Mouse (Mus musculus): ENCODE results near the gene Tnks2. TPM values are rescaled to one million over a fixed set of nuclear protein-coding genes. Genes with fewer than 3 reads are reported as not detected.

Gene Tnks2
- total RNA-seq, 4 experiments from 2014 or later, result 99.2 to 117 (median 106) TPM

DNA sequence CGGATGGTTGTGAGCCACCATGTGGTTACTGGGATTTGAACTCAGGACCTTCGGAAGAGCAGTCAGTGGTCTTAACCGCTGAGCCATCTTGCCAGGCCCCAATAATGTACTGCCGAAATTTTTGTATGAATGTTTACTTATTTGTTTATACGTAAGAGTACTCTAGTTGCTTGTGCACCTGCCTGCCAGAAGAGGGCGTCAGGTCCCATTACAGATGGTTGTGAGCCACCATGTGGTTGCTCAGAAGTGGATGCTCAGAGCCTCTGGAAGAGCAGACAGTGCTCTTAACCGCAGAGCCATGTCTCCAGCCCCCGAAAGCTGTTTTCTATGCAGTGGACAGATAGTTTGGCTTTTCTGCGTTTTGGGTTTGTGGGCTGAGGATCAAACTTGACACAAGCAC, 63.7 kb downstream of the Tnks2 start:
- DNase-seq, result no peak

DNA sequence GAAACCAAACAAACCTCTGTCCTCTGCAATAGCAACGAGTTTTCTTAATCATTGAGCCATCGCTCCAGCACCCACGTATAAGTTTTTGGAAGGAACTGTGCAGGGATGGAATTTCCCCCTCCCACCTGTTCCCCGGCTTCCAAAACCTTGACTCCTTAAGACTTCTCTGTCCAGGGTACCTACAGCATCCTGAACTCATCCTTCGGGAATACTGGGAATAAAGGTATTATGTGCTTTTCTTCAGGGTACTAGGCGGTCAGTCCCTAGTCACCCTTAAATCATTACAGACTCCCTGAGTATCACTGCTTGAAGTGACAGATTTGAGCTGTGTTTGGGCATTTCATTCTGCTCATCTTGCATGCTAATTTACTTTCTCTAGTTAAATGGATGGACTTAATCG, 69.3 kb downstream of the Tnks2 start:
- no peak for DNase-seq

DNA sequence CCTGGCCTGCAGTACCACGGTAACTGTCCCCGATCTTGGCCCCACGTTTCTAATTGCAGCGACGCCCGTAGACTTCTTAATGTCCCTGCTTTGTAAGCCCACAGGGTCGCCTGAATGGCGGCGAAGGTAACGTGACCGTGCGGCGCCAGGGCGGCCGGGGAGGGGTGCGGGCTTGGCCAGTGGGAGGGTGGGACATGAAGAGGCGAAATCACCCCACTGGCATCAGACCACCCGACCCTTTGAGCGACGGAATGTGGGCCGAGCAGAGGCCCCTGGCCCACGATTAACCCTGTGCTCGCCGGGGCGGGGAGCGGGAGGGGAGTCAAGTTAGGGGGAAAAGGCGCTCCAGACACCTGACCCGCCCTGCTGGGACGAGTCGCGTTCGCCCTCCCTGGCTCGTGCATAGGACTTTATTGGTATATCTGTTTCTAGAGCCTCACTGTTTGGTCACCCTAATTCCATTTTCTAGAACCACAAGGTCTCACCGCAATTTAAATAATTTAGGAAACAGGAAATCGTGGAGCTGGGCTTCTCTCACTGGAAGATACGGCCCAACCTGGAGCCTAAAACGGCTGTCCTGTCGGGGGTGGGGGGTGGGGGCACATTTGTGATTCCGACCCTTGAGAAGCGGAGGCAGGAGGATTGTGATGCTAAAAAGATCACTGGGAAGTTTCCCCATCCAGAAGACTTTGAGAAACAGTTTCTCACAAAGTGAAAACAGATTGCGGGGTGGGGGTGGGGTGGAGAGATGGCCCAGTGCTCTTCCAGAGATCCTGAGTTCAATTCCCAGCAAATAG, 70.4 kb downstream of the Tnks2 start:
- DNase-seq, result no peak

DNA sequence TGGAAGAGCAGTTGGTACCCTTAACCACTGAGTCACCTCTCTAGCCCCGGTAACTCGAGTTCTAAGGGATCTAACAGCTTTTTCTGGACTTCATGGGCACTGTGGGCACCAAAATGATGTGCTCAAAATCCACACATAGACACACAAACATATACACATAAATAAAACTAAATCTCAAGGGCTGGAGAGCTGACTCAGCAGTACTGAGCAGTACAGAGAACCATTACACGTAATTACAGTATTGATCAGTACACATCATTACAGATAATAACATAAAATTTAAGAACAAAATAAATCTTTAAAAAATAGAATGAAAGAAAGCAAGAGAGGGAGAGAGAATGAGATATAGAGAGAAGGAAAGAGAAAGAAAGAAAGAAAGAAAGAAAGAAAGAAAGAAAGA, 75.1 kb downstream of the Tnks2 start:
- no peak for DNase-seq

DNA sequence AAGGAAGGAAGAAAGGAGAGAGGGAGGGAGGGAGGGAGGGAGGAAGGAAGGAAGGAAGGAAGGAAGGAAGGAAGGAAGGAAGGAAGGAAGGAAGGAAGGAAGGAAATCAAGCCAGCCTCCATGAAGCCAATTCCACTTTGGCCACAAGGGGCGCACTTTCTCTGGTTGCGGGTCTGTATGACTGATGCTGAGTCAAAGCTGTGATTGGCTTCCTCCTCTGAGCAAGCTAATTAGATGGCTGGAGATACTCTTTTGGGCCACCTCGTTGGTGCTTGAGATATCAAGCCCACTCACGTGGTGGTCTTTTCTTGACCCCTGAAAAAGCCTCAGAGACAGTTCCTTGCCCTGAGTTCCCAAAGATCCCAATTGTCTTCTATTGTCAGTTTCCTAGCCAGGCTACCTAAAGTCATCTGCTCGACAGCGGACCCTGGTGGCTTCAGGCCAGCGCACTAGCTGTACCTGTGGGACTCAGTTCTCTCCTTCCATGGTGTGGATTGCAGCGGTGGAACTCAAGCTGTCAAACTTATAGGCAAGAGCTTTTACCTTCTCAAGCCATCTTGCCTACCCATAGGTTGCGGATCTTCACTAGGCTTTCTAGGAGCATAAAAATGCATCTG, 75.8 kb downstream of the Tnks2 start:
- DNase-seq, result no peak

DNA sequence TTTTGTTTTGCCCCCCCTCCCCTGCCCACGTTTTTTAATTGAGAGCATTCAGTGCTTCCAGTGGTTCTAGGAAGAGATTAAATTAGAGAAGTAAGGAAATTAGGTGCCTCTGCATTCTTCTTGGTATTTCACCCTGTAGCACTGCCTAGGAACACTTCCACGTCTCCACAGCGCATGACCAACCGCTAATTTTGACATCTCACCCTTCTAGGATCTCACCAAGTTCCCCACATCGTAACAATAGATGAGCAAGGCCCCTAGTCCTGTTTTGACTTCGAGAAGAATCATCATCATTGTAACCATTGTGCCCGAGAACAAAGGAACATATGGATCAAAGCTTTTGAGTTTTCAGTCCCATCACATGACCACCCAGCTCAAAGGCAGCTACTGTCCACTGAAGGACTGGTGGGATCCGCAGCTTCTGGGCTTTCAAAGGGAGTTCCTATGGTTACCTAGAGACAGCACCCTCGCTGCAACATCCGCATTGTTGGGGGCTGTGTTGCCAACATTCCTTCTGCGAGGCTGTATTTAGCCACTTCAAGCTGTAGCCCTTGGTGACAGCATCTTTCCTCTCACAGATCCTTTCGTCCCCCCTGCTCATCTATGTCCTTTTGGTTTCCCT, 76.5 kb downstream of the Tnks2 start:
- no peak for DNase-seq

DNA sequence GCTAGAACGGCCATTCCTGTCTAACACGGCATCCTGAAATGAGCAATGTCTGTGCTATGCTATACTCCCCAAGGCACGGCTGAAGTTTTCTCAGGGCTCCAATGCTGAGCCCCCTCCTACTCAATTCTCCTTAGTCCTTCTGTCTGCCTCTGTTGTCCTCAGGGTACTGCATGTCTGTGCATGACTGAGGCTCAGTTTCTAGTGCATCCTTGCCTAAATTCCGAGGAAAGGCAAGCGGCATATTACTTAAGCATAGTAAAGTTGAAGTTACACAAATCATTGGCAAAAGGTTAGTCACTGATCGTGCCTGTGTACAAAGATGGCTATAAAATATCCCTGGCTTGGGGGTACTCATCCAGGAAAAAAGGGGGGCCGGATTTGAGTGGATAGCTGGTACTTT, 79.0 kb downstream of the Tnks2 start:
- DNase-seq, result no peak

DNA sequence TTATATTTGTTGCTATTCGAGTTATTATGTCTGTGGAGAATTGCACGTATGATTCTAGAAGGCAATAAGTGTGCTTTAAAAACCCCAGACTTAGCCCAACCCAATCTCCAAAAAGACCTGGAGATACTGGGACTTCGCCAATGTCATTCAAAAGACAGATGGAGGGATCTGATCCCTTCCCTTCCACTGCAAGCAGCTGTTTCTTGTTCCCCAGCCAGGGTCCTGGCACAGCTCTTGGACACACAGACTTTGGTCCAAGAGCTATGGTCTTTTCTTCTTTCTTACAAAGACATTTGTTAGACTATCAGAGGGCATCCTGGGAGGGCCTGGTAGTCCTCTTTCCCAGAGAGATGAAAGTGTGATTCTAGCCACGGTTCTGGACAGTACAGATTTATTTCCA, 82.2 kb downstream of the Tnks2 start:
- DNase-seq, result no peak

DNA sequence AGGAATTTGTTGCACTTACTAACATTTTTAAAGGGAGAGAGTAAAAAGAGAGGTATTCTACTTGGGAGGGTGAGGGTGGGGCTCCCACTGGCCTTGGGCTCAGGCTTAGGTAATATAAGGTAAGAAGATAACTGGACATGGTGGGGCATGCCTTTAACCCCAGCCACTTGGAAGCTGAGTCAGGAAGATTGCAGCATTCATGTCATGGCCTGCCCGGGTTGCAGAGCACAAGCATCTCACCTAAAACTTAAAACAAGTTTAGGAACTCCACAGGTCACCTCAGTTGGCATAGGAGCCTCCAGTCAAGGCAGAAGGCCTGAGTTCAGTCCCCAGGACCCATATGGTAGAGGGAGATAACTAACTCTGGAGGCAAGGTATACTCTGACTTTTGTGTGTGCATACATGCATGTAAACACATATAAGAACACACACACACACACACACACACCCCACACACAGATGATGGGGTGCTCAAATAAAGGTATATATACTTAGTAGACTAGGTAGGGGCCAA, 82.9 kb downstream of the Tnks2 start:
- no peak for DNase-seq

DNA sequence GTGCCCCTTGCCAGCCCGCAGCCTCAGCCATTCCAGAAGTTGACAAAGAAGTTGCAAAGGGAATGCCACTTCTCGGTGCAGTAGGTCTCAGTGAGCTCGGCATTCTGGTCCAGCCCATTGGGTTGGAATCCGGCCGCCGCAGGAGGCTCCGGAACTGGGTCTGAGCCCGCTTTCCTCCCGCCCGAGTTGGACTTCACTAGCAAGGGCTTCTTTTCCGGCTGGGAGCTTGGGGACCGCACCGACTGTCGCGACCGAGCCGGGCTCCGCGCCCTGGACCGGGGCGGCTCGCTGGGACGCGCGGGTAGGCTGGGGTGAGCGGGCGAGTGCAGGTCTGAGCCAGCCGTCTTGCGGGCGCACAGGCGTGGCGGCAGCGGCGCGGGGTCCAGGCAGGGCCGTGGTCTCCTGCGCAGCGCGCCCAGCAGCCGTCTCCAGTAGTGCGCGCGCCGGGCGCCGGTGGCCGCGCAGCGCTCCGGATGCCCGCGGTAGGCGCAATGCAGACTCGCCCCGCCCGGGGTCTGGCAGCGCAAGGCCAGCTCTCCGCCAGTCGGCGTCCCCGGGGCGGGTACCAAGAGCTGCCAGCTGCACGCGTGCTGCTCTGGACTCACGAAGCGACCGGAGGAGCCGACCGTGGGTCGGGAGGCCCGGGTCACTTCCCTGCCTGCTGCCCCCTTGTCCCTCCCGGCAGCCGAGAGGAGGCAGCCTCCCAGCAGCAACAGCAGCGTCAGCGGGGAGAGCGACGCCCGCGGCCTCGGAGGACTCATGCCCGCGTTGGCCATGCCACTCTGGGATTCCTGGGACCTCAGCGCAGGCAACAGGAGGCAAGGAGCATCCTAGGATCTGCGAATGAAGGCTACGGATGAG, 84.6 kb downstream of the Tnks2 start:
- DNase-seq, result peak; percentile 74

DNA sequence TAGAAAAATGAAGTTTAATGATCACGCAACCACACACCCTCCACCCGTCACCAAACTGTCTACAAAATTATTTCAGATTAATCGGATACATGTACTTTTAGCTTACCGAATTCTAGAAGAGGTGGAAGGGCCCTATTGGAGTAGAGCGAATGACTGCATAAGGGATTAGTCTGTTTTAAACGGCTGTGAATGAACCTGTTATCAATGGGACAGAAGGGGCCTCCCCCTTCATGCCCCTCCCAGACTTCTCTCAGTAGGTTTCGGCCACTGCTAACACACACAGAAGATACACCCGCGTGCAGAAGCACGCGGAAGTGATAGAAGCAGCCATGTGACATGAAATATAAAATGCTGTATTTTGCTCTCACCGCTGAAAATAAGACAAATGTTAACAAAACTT, 85.4 kb downstream of the Tnks2 start, which contains the start of gene Fgfbp3:
Gene Fgfbp3 (minus strand): TSS at position 150 of the 400 bp plus-strand sequence.
- no peak for DNase-seq

DNA sequence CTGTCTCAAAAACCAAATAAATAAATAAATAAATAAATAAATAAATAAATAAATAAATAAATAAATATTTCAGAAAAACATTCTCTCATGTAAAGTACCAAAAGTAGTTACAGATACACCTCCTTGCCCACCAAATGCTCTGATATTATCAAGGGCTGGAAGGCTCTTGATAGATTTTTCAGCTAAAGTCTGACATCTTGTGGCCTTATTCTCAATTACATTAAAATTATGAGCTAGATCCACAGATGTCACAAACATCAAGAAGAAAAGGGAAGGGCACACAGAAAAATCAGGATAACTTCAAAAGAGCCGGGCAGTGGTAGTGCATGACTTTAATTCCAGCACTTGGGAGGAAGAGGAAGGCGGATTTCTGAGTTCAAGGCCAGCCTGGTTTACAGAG, 88.0 kb downstream of the Tnks2 start:
- DNase-seq, result no peak

DNA sequence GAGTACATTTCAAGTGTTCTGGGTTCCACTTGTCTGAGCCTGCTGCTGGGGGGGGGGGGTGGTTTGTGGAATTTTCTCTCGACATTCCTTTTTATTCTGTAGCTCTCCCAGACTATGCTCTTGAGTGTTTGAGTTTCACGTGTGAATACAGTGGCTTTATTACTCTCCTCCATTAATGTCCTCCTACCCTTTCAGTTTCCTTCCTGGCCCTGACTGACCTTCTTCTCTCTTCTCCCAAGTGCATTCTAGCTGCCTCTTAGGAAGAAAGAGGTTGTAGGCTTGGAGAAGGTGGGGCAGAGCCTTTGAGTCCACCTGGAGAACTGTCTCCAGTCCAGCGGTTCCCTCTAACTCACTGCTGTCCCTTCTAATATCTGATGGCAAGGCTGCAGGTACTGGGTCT, 88.9 kb downstream of the Tnks2 start:
- no peak for DNase-seq

DNA sequence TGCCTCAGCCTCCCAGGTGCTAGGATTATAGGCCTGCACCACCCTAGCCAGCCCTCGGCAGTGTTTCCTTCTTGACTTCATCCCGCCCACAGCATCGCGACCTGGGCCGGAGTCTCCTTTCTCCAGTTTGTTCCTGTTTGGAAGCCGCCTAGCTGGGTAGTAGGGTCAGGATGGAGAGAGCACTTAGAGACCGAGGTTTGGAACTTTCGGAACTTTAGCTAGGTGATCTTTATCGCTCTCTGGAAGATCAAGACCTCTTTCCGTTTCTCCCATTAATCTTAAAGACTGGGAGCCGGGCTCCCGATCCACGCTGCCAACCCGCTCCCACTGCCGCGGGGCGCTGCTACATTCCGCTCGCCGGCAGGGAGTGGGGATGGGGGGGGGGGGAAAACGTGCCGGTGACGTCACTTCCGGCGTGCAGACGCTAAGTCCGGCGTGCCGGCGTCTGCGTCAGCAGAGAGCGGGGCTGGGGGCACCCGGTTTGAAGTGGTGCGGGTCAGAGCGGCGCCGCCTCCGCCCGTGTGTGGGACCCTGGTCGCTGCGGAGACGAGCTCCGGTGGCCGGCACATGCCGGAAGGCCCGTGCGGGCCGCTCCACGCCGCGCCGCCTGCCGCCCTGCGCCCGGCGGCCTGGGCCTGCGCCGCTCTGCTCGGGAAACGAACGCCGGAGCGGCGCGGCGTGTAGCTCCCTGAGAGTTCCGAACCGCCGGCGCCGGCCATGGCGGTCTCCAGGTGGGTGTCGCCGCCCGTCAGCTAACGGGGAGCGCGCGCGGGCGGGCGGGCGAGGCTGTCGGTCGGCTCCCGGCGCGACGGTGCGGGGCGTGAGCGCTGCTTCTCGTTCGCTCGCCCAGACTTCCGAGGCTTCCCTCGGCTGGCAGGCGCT, 91.9 kb downstream of the Tnks2 start, which contains the start of gene Btaf1:
Gene Btaf1 (plus strand): TSS at position 409 of the 882 bp plus-strand sequence.
- peak; percentile 80 for DNase-seq

DNA sequence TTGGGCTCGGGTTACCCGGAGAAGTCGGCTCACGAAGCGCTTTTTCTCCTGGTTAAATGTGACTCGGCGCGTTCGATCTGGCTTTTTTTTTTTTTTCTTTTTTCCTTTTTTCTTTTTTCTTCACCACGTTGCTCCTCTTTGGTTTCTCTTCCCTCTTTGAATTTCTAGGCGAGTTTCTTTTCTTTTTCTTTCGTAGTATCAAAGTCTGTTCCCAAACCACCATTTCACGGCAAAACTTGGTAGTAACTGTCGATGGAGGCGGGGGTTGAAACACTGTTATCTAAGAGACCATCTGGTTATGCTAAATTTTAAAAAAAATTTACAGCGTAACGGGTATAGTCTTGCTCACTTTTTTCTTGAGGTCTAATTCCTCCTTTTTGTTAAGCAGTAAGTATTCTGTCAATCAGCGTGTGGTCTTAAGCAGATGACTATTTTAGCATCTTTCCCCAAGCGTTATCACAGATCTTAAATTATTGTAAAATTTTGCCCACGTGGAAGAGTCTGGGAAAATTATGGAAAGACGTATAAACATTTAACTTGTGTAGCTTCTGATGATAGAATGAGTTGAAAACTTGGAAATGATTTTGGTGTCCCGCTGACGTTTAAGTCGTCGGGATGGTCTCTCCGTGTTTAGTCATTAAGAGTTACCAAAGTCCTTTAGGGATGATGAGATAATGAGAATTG, 92.7 kb downstream of the Tnks2 start:
- DNase-seq, result no peak

DNA sequence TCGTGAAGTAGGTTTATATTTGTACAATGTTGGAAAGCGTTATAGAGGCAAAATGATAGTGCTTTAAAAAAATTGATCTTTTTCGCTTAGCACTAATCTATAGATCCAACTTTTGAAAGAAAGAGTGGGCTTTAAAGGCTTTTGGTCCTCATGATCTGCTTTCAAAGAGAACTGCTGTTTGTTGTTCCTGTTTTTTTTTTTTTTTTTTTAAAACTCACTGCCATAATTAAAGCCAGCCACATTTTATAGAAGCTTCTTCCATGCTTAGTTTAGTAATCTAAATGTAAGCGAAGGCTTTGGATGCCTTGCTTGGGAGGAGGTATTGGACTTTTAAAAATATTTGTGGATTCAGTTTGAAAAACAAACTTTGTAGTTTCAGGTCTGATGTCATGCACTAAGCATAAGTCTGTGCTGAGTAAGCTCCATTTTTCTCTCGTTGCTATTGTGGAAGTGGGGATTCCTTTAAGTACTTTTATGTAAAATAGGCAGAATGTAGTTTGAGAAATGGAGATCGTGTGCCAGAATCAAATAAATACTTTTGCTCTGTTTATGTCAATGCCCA, 93.8 kb downstream of the Tnks2 start:
- no peak for DNase-seq

DNA sequence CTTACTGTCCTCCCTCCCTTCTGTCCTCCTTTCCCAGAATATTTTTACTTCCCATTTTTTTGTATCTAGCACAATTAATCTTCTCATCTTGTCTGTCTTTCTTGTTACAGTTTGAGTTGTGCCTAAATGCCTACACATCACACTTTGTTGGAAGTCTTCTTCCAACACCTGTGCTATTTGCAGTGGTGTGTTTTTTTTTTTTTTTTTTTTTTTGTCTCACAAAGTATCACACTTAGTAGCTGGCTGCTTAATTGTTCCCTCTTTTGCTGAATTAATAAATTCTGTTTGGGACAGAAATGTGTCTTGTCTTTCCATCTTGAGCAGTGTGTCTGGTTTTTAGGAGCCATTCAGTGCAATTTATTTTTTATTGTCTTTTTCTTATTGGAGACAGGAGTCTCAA, 95.8 kb downstream of the Tnks2 start:
- no peak for DNase-seq

DNA sequence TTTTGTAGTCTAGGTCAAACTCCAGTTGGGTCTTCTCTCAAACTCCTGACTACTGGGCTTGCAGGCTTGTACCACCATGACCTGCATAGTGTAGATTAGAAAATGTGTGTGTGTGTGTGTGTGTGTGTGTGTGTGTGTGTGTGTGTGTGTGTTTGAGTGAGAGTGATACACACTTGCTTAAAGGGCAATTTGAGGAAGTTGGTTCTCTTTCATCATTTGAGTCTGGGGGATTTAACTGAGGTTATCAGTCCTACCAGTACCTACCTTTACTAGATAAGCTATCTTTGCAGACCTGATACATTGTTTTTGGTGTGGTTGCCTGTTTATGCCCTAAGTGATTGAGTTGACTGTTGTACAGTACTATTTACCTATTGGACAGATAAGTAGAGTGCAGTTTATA, 98.1 kb downstream of the Tnks2 start:
- no peak for DNase-seq

DNA sequence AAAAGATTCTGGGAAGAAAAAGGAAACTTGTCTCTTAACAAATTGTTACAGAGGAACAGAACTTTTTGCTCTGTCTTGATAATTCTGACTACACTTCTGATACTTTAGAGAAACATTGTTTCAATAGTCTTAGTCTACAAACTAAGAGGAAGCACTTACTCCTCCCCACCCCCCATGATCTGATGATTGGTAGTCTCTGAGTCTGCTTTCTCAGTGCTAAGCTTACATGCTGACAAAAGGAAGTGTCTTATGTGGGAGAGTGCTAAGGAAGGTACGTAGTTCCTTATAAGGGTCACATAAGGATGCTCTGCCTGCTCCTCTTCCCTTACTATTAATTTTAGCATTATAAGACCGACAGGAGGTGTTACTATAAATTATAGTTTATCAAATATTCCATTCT, 98.6 kb downstream of the Tnks2 start:
- no peak for DNase-seq

DNA sequence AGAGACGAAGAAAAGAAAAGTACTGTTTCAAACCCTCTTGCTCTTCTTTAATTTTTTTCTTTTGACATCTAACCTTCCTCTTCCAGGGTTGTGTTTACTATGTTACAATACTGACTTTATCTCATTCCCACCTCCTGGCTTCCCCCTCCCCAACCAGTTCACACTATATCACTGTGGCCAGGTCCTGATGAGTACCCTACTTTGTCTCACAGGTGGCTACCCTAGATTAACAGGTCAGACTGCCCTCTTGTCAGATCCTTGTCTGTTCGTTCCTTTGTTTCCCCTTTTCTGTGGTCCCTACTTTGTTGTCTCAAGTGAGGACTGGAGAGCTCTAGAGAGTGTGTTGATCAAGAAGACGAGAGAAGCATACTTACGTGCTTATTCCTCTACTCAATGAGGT, 102.3 kb downstream of the Tnks2 start:
- no peak for DNase-seq

DNA sequence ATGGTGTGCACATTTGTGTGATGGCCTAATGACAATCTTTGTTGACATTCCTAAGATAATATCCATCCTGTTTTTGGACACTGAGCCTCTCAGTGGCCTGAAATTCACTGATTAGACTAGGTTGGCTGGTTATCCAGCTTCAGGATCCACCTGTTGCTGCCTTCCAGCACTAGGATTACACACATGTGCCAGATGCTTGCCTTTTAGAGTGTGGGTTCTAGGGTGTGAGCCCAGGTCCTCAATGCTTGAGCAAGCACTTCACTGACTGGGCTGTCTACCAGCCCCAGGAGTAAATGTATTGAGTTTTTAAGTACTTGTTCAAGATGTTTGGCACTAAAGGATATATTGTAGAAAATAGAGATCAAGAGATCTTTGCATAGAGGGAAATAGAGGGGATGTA, 104.0 kb downstream of the Tnks2 start:
- DNase-seq, result no peak

Measured in adrenal gland, adult 8-10 months (tissue).